Mouse (Mus musculus) limb, embryonic 14.5 days (tissue): Measurements from ENCODE around the gene Gata1. TPM values are rescaled to one million over a fixed set of nuclear protein-coding genes. Genes with fewer than 3 reads are reported as not detected.

Experiments used
- ATAC-seq: fragments of 200-750 bp; cut with Nextera tagmentation; 2 replicates; pipeline ENCODE4 v1.8.0; 2017; ENCODE audit warnings: low read depth, moderate number of reproducible peaks, moderate TSS enrichment; ENCODE audit not compliant: low FRiP score
- DNase-seq: peaks from one replicate; pipeline ENCODE4 v3.0.0-alpha.2; 2015; ENCODE audit warnings: low spot score
- H3K27ac ChIP-seq: fragments of 300-500 bp; sonication (generic); replicated peaks from 2 replicates; pipeline ENCODE4 v1.5.1; 2014; ENCODE audit warnings: low read depth, mild to moderate bottlenecking, low read length, moderate library complexity, mixed read lengths
- H3K27me3 ChIP-seq: fragments of 300-500 bp; sonication (generic); 2 replicates; pipeline ENCODE4 v1.6.1; 2014; ENCODE audit warnings: low read length, mixed read lengths; ENCODE audit not compliant: control insufficient read depth, insufficient read depth
- H3K36me3 ChIP-seq: fragments of 300-500 bp; sonication (generic); 2 replicates; pipeline ENCODE4 v1.6.1; 2014; ENCODE audit warnings: mild to moderate bottlenecking, low read length, moderate library complexity, mixed read lengths; ENCODE audit not compliant: control insufficient read depth, insufficient read depth
- H3K4me1 ChIP-seq: fragments of 300-500 bp; sonication (generic); 2 replicates; pipeline ENCODE4 v1.6.1; 2014; ENCODE audit warnings: antibody characterized with exemption, low read length, mixed read lengths; ENCODE audit not compliant: control insufficient read depth, insufficient read depth
- H3K4me2 ChIP-seq: fragments of 300-500 bp; sonication (generic); replicated peaks from 2 replicates; pipeline ENCODE4 v1.6.1; 2014; ENCODE audit warnings: low read depth, mild to moderate bottlenecking, low read length, moderate library complexity; ENCODE audit not compliant: severe bottlenecking
- H3K4me3 ChIP-seq: fragments of 300-500 bp; sonication (generic); replicated peaks from 2 replicates; pipeline ENCODE4 v1.5.1; 2014; ENCODE audit warnings: low read length
- H3K9ac ChIP-seq: fragments of 300-500 bp; sonication (generic); 2 replicates; pipeline ENCODE4 v1.6.1; 2014; ENCODE audit warnings: mild to moderate bottlenecking, low read depth, low read length, moderate library complexity; ENCODE audit not compliant: severe bottlenecking
- H3K9me3 ChIP-seq: fragments of 300-500 bp; sonication (generic); 2 replicates; pipeline ENCODE4 v1.6.1; 2016; ENCODE audit warnings: low read length; ENCODE audit not compliant: control insufficient read depth
- POLR2A ChIP-seq: fragments of 200-500 bp; IDR thresholded peaks from 2 replicates; pipeline ENCODE4 v1.8.0; 2012; ENCODE audit warnings: inconsistent platforms, mild to moderate bottlenecking, moderate library complexity, borderline replicate concordance; ENCODE audit not compliant: insufficient read depth, insufficient read length; ENCODE audit errors: extremely low read depth
- WGBS: fragments of 180-500 bp; shearing (Covaris S2); extraction: QIAGEN DNeasy Blood & Tissue Kit; methylation state at CpG from one replicate; pipeline ENCODE4 v1.1.7; 2014; 5-methylcytosine and 5-hydroxymethylcytosine counted together
- polyA plus RNA-seq, 2 experiments: library from polyadenylated mRNA; depleted of rRNA in 1 of 2; stranded (reverse) in 1 of 2; unstranded in 1 of 2; fragments of >200 nt; fragmentation: Nextera tagmentation in 1 of 2; extraction: Ambion mirVana in 1 of 2; gene quantifications; 2 replicates each; pipeline versions ENCODE4 v1.2.1 to v1.2.3; 2012 to 2014

Gata1 gene
- polyA plus RNA-seq, 2 experiments = 1.3 to 1.5 TPM

DNA sequence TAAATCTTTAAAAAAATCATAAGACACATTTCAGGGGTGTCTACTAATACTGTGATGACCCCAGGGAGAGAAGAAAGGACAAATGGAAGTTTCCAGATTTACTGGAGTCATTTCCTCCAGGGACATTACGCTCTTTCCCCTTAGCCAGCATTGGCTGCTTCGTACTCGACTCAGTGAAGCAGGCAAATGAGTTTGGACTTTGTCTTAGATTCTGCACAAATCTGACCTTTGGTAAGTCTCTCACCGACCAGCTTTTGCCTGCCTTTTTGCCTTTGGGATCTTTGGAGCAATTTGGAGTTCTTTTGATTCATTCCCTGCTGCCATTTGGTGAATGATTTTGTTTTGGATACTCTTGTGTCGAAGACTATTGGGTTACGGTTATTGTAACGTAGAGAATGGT, 3.5 kb upstream of the Gata1 start:
- whole genome bisulfite sequencing = 86% methylated on average over 7 of the region's 7 CpGs
- no peak overlapping the region for H3K4me2 ChIP-seq
- no peak overlapping the region for H3K27ac ChIP-seq
- DNase-seq (no peak), ATAC-seq (no peak)
- no peaks in the 10 kb centered on the region for H3K27me3 ChIP-seq
- H3K4me3 ChIP-seq = no peak overlapping the region
- no peak overlapping the region for H3K9ac ChIP-seq
- no peaks in the 10 kb centered on the region for H3K36me3 ChIP-seq
- H3K4me1 ChIP-seq = no peaks in the 10 kb centered on the region
- no peaks in the 10 kb centered on the region for H3K9me3 ChIP-seq
- no peak for TF ChIP-seq POLR2A

DNA sequence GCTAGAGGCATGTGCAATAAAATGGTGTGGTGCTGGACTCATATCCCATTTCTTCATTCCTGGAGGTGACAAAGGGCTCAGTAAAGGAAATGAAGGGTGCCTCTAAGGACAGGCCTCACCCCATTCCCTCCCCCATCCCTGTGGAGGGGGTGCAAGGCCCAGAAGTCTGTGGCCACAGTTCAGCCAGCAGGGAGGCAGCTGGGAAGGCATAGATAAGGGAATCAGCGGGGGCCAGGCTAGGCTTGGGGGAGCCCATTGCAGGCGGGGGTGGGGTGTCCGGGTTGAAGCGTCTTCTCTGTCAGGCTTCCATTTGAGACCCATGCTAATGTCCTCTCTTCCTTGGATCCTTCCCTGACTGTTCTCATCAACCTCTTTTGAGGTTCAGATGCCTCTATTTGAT, 6.6 kb downstream of the Gata1 start:
- Histone ChIP-seq H3K27ac (no peak overlapping the region), H3K4me1 (no peaks in the 10 kb centered on the region), H3K36me3 (no peaks in the 10 kb centered on the region), H3K4me2 (no peak overlapping the region), H3K27me3 (no peaks in the 10 kb centered on the region), H3K4me3 (no peak overlapping the region), H3K9me3 (no peaks in the 10 kb centered on the region), H3K9ac (no peak overlapping the region)
- ATAC-seq (no peak), DNase-seq (no peak)
- TF ChIP-seq POLR2A = no peak
- WGBS = 63% methylated on average over 4 of the region's 4 CpGs

DNA sequence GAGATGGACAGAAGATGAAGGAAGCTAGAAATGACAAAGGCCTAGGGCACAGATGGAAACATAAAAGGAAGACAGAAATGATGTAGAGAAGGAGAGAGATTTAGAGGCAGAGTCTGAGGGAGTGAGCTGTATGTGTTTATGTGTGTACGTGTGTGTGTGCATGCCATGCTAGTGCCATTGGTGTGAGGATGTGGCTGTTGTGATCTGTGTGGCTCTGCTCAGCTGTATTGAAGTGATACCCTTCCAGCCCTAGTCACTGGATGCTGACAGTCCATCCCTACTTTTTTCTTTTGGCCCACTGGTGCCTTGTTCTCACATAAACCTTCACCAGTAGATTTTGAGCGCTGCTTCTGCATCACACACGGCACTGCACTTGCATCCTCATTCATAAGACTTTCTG, 9.0 kb downstream of the Gata1 start:
- Histone ChIP-seq H3K9me3 (no peaks in the 10 kb centered on the region), H3K4me1 (no peaks in the 10 kb centered on the region), H3K27ac (no peak overlapping the region), H3K4me2 (no peak overlapping the region), H3K36me3 (no peaks in the 10 kb centered on the region), H3K27me3 (no peaks in the 10 kb centered on the region), H3K4me3 (no peak overlapping the region), H3K9ac (no peak overlapping the region)
- TF ChIP-seq POLR2A = no peak
- 69% methylated on average over 3 of the region's 3 CpGs for WGBS
- ATAC-seq = no peak
- no peak for DNase-seq

DNA sequence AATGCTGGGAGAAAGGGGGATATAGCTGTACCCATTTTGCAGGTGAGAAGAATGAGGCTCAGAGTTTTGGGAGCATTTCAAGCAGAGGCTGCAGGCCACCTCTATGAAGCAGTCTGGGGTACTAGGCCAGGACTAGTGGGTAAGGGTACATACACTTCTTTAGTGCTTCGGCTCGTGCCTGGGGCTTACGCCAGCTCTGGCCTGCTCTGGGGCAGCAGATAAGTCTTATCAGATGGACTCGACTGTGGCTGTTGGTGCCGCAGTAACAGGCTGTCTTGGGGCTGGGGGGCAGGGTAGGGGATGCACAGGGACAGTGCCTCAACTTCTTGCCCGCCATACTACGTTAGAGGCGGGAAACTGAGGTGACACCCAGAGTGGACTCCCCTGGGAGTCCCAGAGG, 9.6 kb downstream of the Gata1 start:
- no peak for TF ChIP-seq POLR2A
- Histone ChIP-seq H3K4me2 (no peak overlapping the region), H3K9ac (no peak overlapping the region), H3K9me3 (no peaks in the 10 kb centered on the region), H3K36me3 (no peaks in the 10 kb centered on the region), H3K27me3 (no peaks in the 10 kb centered on the region), H3K27ac (no peak overlapping the region), H3K4me1 (no peaks in the 10 kb centered on the region), H3K4me3 (no peak overlapping the region)
- ATAC-seq (no peak), DNase-seq (no peak)
- WGBS = 88% methylated on average over 8 of the region's 8 CpGs

- no peak overlapping the region for H3K27ac ChIP-seq
- no peak for TF ChIP-seq POLR2A
- no peaks in the 10 kb centered on the region for H3K36me3 ChIP-seq
- H3K4me2 ChIP-seq = no peak overlapping the region
- no peak for DNase-seq
- no peak overlapping the region for H3K4me3 ChIP-seq
- no peaks in the 10 kb centered on the region for H3K4me1 ChIP-seq
- no peak overlapping the region for H3K9ac ChIP-seq
- H3K27me3 ChIP-seq = no peaks in the 10 kb centered on the region
- no peak for ATAC-seq
- H3K9me3 ChIP-seq = no peaks in the 10 kb centered on the region
- 74% methylated on average over 6 of the region's 9 CpGs for WGBS
These were observed 10.2 kb downstream of the Gata1 start for GRCm38 (mm10) chrX:7967596-7968201.

DNA sequence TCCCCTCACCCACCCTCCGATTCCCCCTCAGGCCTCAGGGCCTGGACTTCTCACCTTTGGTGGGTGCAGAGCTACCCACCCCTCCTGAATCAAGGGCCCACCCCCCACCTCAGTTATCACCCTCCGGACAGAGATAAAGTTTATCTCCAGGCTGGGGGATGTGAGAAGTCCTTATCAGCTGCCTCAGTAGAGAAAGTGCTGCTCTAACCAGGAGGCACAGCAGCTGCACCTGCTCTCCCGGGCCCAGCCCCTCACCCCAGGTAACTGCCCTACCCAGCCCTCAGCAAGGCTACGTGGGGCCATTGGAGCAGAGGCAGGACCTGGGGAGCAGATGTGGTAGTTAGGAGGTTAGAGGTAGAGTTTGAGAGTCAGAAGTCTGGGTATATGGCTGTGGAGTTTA, 11.7 kb downstream of the Gata1 start:
- ATAC-seq = no peak
- no peak overlapping the region for H3K9ac ChIP-seq
- H3K9me3 ChIP-seq = no peaks in the 10 kb centered on the region
- no peak overlapping the region for H3K4me2 ChIP-seq
- 75% methylated on average over 4 of the region's 4 CpGs for WGBS
- no peaks in the 10 kb centered on the region for H3K4me1 ChIP-seq
- no peak for DNase-seq
- no peak overlapping the region for H3K27ac ChIP-seq
- H3K27me3 ChIP-seq = no peaks in the 10 kb centered on the region
- TF ChIP-seq POLR2A = no peak
- H3K36me3 ChIP-seq = no peaks in the 10 kb centered on the region
- H3K4me3 ChIP-seq = no peak overlapping the region
